Mouse (Mus musculus): ENCODE results near the gene Ascl3. TPM values are rescaled to one million over a fixed set of nuclear protein-coding genes. Genes with fewer than 3 reads are reported as not detected.

Gene Ascl3
- total and polyA plus RNA-seq, 3 experiments = not detected

- H3K27ac ChIP-seq (ENCODE audit: insufficient read depth, low read depth) = no peak overlapping the region
- peaks cover 0 to 4% of the 10 kb centered on the region in 2 experiments; a peak in 1 of 4 replicates for H3K4me1 ChIP-seq (ENCODE audit: control insufficient read depth in 1 of 2, insufficient read depth in 2 of 2)
- dilution Hi-C loops (cut with MboI; ENCODE audit: extremely low pct_ligation_motif_present, extremely low pct_unique_long_range_greater_than_20kb, low sequenced_read_pairs) (no loop called here), in situ Hi-C loops (cut with MboI; ENCODE audit: low pct_ligation_motif_present, low pct_unique_long_range_greater_than_20kb, low sequenced_read_pairs) (no loop called here)
- no peak overlapping the region for H3K4me3 ChIP-seq (replicated peaks in 1 of 3; ENCODE audit: low read depth in 2 of 3, low read length in 2 of 3, poor library complexity in 1 of 3)
- H3K79me2 ChIP-seq (replicated peaks; ENCODE audit: control insufficient read depth, extremely low read depth, insufficient read depth, poor library complexity, severe bottlenecking) = no peaks in the 10 kb centered on the region
- no peak overlapping the region for H3K4me2 ChIP-seq (ENCODE audit: insufficient read depth, low read depth, poor library complexity, severe bottlenecking)
- TF ChIP-seq EP300 (IDR thresholded peaks at IDR 0.05; ENCODE audit: low read length) (no peak), NRF1 (IDR thresholded peaks at IDR 0.05; ENCODE audit: low read depth, low read length) (no peak), JUN (IDR thresholded peaks at IDR 0.05; ENCODE audit: insufficient read depth, low read depth, low read length) (no peak), GABPA (IDR thresholded peaks at IDR 0.05; ENCODE audit: insufficient replicate concordance, low read depth, low read length) (no peak), CTCF (conservative IDR thresholded peaks at IDR 0.05 in 1 of 2, IDR thresholded peaks at IDR 0.05 in 1 of 2; ENCODE audit: low read depth in 2 of 2, low read length in 2 of 2) (no peak), POLR2A (IDR thresholded peaks at IDR 0.05; ENCODE audit: low read depth, low read length) (no peak), SMC3 (IDR thresholded peaks at IDR 0.05; ENCODE audit: low read depth, low read length) (no peak)
- H3K9me3 ChIP-seq (replicated peaks; ENCODE audit: low read length) = no peaks in the 10 kb centered on the region
- H3K9ac ChIP-seq (ENCODE audit: insufficient read depth, low read depth) = no peak overlapping the region
- DNase-seq (ENCODE audit: extremely low read depth) = no peak
- no peaks in the 10 kb centered on the region for H3K36me3 ChIP-seq (replicated peaks in 1 of 2; ENCODE audit: control insufficient read depth in 1 of 2, insufficient read depth in 1 of 2, low read length in 1 of 2)
- no peaks in the 10 kb centered on the region for H3K27me3 ChIP-seq (replicated peaks)
These were observed 40.7 kb upstream of the Ascl3 start for GRCm38 (mm10) chr7:109772251-109772650.

- DNase-seq (ENCODE audit: extremely low read depth) = no peak
- no peak overlapping the region for H3K4me3 ChIP-seq (replicated peaks in 1 of 3; ENCODE audit: low read depth in 2 of 3, low read length in 2 of 3, poor library complexity in 1 of 3)
- no peaks in the 10 kb centered on the region for H3K9me3 ChIP-seq (replicated peaks; ENCODE audit: low read length)
- H3K4me1 ChIP-seq (ENCODE audit: control insufficient read depth in 1 of 2, insufficient read depth in 2 of 2) = peaks cover 0 to 4% of the 10 kb centered on the region in 2 experiments; a peak in 1 of 4 replicates
- dilution Hi-C loops (cut with MboI; ENCODE audit: extremely low pct_ligation_motif_present, extremely low pct_unique_long_range_greater_than_20kb, low sequenced_read_pairs) (no loop called here), in situ Hi-C loops (cut with MboI; ENCODE audit: low pct_ligation_motif_present, low pct_unique_long_range_greater_than_20kb, low sequenced_read_pairs) (no loop called here)
- no peak overlapping the region for H3K9ac ChIP-seq (ENCODE audit: insufficient read depth, low read depth)
- no peaks in the 10 kb centered on the region for H3K79me2 ChIP-seq (replicated peaks; ENCODE audit: control insufficient read depth, extremely low read depth, insufficient read depth, poor library complexity, severe bottlenecking)
- no peaks in the 10 kb centered on the region for H3K36me3 ChIP-seq (replicated peaks in 1 of 2; ENCODE audit: control insufficient read depth in 1 of 2, insufficient read depth in 1 of 2, low read length in 1 of 2)
- no peaks in the 10 kb centered on the region for H3K27me3 ChIP-seq (replicated peaks)
- no peak for TF ChIP-seq ZMIZ1 (IDR thresholded peaks at IDR 0.05; ENCODE audit: low read depth, low read length)
- TF ChIP-seq IRF4 (IDR thresholded peaks at IDR 0.05; ENCODE audit: low read depth, low read length) = no peak
- TF ChIP-seq MAX (IDR thresholded peaks at IDR 0.05; ENCODE audit: low read length) = no peak
- no peak for TF ChIP-seq NRF1 (IDR thresholded peaks at IDR 0.05; ENCODE audit: low read depth, low read length)
- TF ChIP-seq JUN (IDR thresholded peaks at IDR 0.05; ENCODE audit: insufficient read depth, low read depth, low read length) = no peak
- no peak for TF ChIP-seq MYC (IDR thresholded peaks at IDR 0.05; ENCODE audit: low read depth, low read length)
- TF ChIP-seq MAFK (IDR thresholded peaks at IDR 0.05; ENCODE audit: insufficient replicate concordance, low read length) = no peak
- no peak for TF ChIP-seq ZNF384 (IDR thresholded peaks at IDR 0.05; ENCODE audit: low read depth, low read length)
- no peak for TF ChIP-seq JUND (conservative IDR thresholded peaks at IDR 0.05; ENCODE audit: low read depth, low read length)
- TF ChIP-seq ZC3H11A (IDR thresholded peaks at IDR 0.05; ENCODE audit: low read depth, low read length) = no peak
- TF ChIP-seq ELF1 (IDR thresholded peaks at IDR 0.05; ENCODE audit: low read depth, low read length) = no peak
- TF ChIP-seq HCFC1 (IDR thresholded peaks at IDR 0.05; ENCODE audit: low read depth, low read length) = no peak
- TF ChIP-seq SMC3 (IDR thresholded peaks at IDR 0.05; ENCODE audit: low read depth, low read length) = no peak
- TF ChIP-seq POLR2AphosphoS2 (IDR thresholded peaks at IDR 0.05; ENCODE audit: low read depth, low read length) = no peak
- TF ChIP-seq PAX5 (IDR thresholded peaks at IDR 0.05; ENCODE audit: low read length) = no peak
- no peak for TF ChIP-seq CHD1 (IDR thresholded peaks at IDR 0.05; ENCODE audit: low read depth, low read length)
- H3K4me2 ChIP-seq (ENCODE audit: insufficient read depth, low read depth, poor library complexity, severe bottlenecking) = no peak overlapping the region
- H3K27ac ChIP-seq (ENCODE audit: insufficient read depth, low read depth) = no peak overlapping the region
These were observed 37.3 kb upstream of the Ascl3 start for GRCm38 (mm10) chr7:109768699-109769383.
